Mouse (Mus musculus) MEL (cell line): ENCODE measurements around the gene Scd3. TPM values are rescaled to one million over a fixed set of nuclear protein-coding genes. Genes with fewer than 3 reads are reported as not detected.
A peak's percentile ranks its signal among the peaks of the same experiment; 100 is the strongest.

Experiments used
- DNase-seq: peaks from one replicate; pipeline ENCODE4 v3.0.0; 2011; ENCODE audit warnings: low read depth, low spot score
- H3K27ac ChIP-seq: 2 replicates; pipeline ENCODE4 v1.5.1; 2012; ENCODE audit warnings: low read depth, mild to moderate bottlenecking, control low read depth, low read length, moderate library complexity; ENCODE audit not compliant: control insufficient read depth
- H3K27me3 ChIP-seq, 2 experiments: fragments of 150-350 bp in 1 of 2; sonication (generic) in 1 of 2; 2 replicates each; pipeline ENCODE4 v1.6.1; 2012; ENCODE audit warnings: low read length in 2 of 2, mild to moderate bottlenecking in 2 of 2, improper control_type of control experiment in 1 of 2, moderate library complexity in 1 of 2; ENCODE audit not compliant: insufficient read depth in 2 of 2, control insufficient read depth in 1 of 2
- H3K36me3 ChIP-seq, 2 experiments: 2 replicates each; pipeline ENCODE4 v1.6.1; 2012 to 2014; ENCODE audit warnings: low read length in 2 of 2, improper control_type of control experiment in 1 of 2, inconsistent platforms in 1 of 2, mild to moderate bottlenecking in 1 of 2; ENCODE audit not compliant: insufficient read depth in 2 of 2, control insufficient read depth in 1 of 2
- H3K4me1 ChIP-seq, 2 experiments: fragments of 150-350 bp in 1 of 2; sonication (generic) in 1 of 2; 2 replicates each; pipeline ENCODE4 v1.6.1; 2012; ENCODE audit warnings: low read length in 2 of 2, improper control_type of control experiment in 1 of 2, mild to moderate bottlenecking in 1 of 2; ENCODE audit not compliant: insufficient read depth in 2 of 2, control insufficient read depth in 1 of 2
- H3K4me3 ChIP-seq, 2 experiments: fragments of 150-350 bp in 1 of 2; sonication (generic) in 1 of 2; 2 replicates each; pipeline ENCODE4 v1.5.1; 2012; ENCODE audit warnings: low read depth in 2 of 2, low read length in 2 of 2, mild to moderate bottlenecking in 2 of 2, moderate library complexity in 2 of 2, control low read depth in 1 of 2, improper control_type of control experiment in 1 of 2; ENCODE audit not compliant: control insufficient read depth in 1 of 2, insufficient read depth in 1 of 2
- H3K79me2 ChIP-seq: 2 replicates; pipeline ENCODE4 v1.6.1; 2012; ENCODE audit warnings: mild to moderate bottlenecking, low read length, moderate library complexity; ENCODE audit not compliant: control insufficient read depth, poor library complexity, insufficient read depth
- H3K9ac ChIP-seq: 2 replicates; pipeline ENCODE4 v1.6.1; 2012; ENCODE audit warnings: low read depth, mild to moderate bottlenecking, control low read depth, low read length, moderate library complexity; ENCODE audit not compliant: control insufficient read depth, poor library complexity, severe bottlenecking
- H3K9me3 ChIP-seq: fragments of 150-350 bp; sonication (generic); replicated peaks from 2 replicates; pipeline ENCODE4 v1.6.1; 2012; ENCODE audit warnings: mild to moderate bottlenecking, low read length, improper control_type of control experiment, moderate library complexity; ENCODE audit not compliant: insufficient read depth
- BHLHE40 ChIP-seq: IDR thresholded peaks from 2 replicates; pipeline ENCODE4 v1.6.1; 2012; ENCODE audit warnings: low read depth, mild to moderate bottlenecking, inconsistent platforms, low read length, improper control_type of control experiment, borderline replicate concordance
- CHD1 ChIP-seq: IDR thresholded peaks from 2 replicates; pipeline ENCODE4 v1.6.1; 2012; ENCODE audit warnings: low read depth, mild to moderate bottlenecking, inconsistent platforms, low read length, improper control_type of control experiment
- CHD2 ChIP-seq: IDR thresholded peaks from 2 replicates; pipeline ENCODE4 v1.6.1; 2011; ENCODE audit warnings: low read length, improper control_type of control experiment
- CTCF ChIP-seq, 3 experiments: IDR thresholded peaks in 2 of 3; conservative IDR thresholded peaks in 1 of 3; 2 replicates each; pipeline ENCODE4 v1.5.1; 2011 to 2012; ENCODE audit warnings: low read length in 3 of 3, low read depth in 2 of 3, mild to moderate bottlenecking in 2 of 3, improper control_type of control experiment in 1 of 3, inconsistent platforms in 1 of 3, mixed read lengths in 1 of 3, moderate library complexity in 1 of 3; ENCODE audit not compliant: control insufficient read depth in 1 of 3, insufficient read depth in 1 of 3, poor library complexity in 1 of 3, severe bottlenecking in 1 of 3
- E2F4 ChIP-seq: IDR thresholded peaks from 2 replicates; pipeline ENCODE4 v1.6.1; 2011; ENCODE audit warnings: low read depth, low read length, improper control_type of control experiment, borderline replicate concordance
- ELF1 ChIP-seq: IDR thresholded peaks from 2 replicates; pipeline ENCODE4 v1.6.1; 2014; ENCODE audit warnings: low read depth, mild to moderate bottlenecking, inconsistent platforms, low read length, improper control_type of control experiment, moderate library complexity
- EP300 ChIP-seq, 2 experiments: IDR thresholded peaks; 2 replicates each; pipeline ENCODE4 v1.6.1; 2011; ENCODE audit warnings: improper control_type of control experiment in 2 of 2, low read length in 2 of 2, low read depth in 1 of 2, mild to moderate bottlenecking in 1 of 2
- GABPA ChIP-seq: IDR thresholded peaks from 2 replicates; pipeline ENCODE4 v1.6.1; 2012; ENCODE audit warnings: low read depth, mild to moderate bottlenecking, inconsistent platforms, low read length, improper control_type of control experiment, moderate library complexity
- GATA1 ChIP-seq: IDR thresholded peaks from 2 replicates; pipeline ENCODE4 v1.6.1; 2011; ENCODE audit warnings: low read depth, low read length, improper control_type of control experiment
- HCFC1 ChIP-seq: IDR thresholded peaks from 2 replicates; pipeline ENCODE4 v1.6.1; 2012; ENCODE audit warnings: low read depth, mild to moderate bottlenecking, inconsistent platforms, low read length, improper control_type of control experiment, moderate library complexity
- KAT2A ChIP-seq: conservative IDR thresholded peaks from 2 replicates; pipeline ENCODE4 v1.6.1; 2012; ENCODE audit warnings: low read depth, low read length, improper control_type of control experiment, inconsistent platforms
- MAFK ChIP-seq: IDR thresholded peaks from 2 replicates; pipeline ENCODE4 v1.6.1; 2011; ENCODE audit warnings: low read depth, mild to moderate bottlenecking, low read length, improper control_type of control experiment, borderline replicate concordance
- MAX ChIP-seq: IDR thresholded peaks from 2 replicates; pipeline ENCODE4 v1.6.1; 2011; ENCODE audit warnings: low read length, improper control_type of control experiment
- MEF2A ChIP-seq: IDR thresholded peaks from 2 replicates; pipeline ENCODE4 v1.6.1; 2014; ENCODE audit warnings: low read depth, mild to moderate bottlenecking, inconsistent platforms, low read length, improper control_type of control experiment; ENCODE audit not compliant: poor library complexity, insufficient replicate concordance, severe bottlenecking; ENCODE audit errors: extremely low read depth
- MXI1 ChIP-seq: IDR thresholded peaks from 2 replicates; pipeline ENCODE4 v1.6.1; 2011; ENCODE audit warnings: mild to moderate bottlenecking, low read depth, low read length, improper control_type of control experiment
- MYC ChIP-seq: IDR thresholded peaks from 2 replicates; pipeline ENCODE4 v1.6.1; 2011; ENCODE audit warnings: low read depth, mild to moderate bottlenecking, low read length, improper control_type of control experiment, moderate library complexity
- NELFE ChIP-seq: IDR thresholded peaks from 2 replicates; pipeline ENCODE4 v1.6.1; 2011; ENCODE audit warnings: low read depth, low read length, improper control_type of control experiment
- POLR2A ChIP-seq, 2 experiments: IDR thresholded peaks; 2 replicates each; pipeline ENCODE4 v1.6.1; 2011 to 2012; ENCODE audit warnings: low read length in 2 of 2, mild to moderate bottlenecking in 2 of 2, control low read depth in 1 of 2, improper control_type of control experiment in 1 of 2, low read depth in 1 of 2, moderate library complexity in 1 of 2; ENCODE audit not compliant: control insufficient read depth in 1 of 2, insufficient read depth in 1 of 2, poor library complexity in 1 of 2
- POLR2AphosphoS2 ChIP-seq: IDR thresholded peaks from 2 replicates; pipeline ENCODE4 v1.6.1; 2011; ENCODE audit warnings: low read length, improper control_type of control experiment
- RAD21 ChIP-seq: IDR thresholded peaks from 2 replicates; pipeline ENCODE4 v1.6.1; 2011; ENCODE audit warnings: mild to moderate bottlenecking, low read depth, low read length, improper control_type of control experiment
- SIN3A ChIP-seq: IDR thresholded peaks from 2 replicates; pipeline ENCODE4 v1.6.1; 2012; ENCODE audit warnings: low read length, improper control_type of control experiment, inconsistent platforms
- SMC3 ChIP-seq: IDR thresholded peaks from 2 replicates; pipeline ENCODE4 v1.6.1; 2011; ENCODE audit warnings: low read depth, low read length, improper control_type of control experiment
- TAL1 ChIP-seq: IDR thresholded peaks from 2 replicates; pipeline ENCODE4 v1.6.1; 2012; ENCODE audit warnings: mild to moderate bottlenecking, inconsistent platforms, low read length, moderate library complexity, mixed read lengths
- TBP ChIP-seq: IDR thresholded peaks from 2 replicates; pipeline ENCODE4 v1.8.0; 2011; ENCODE audit warnings: low read depth, low read length, improper control_type of control experiment
- TCF12 ChIP-seq: IDR thresholded peaks from 2 replicates; pipeline ENCODE4 v1.6.1; 2014; ENCODE audit warnings: low read depth, mild to moderate bottlenecking, inconsistent platforms, low read length, improper control_type of control experiment, moderate library complexity
- UBTF ChIP-seq: IDR thresholded peaks from 2 replicates; pipeline ENCODE4 v1.6.1; 2012; ENCODE audit warnings: low read depth, mild to moderate bottlenecking, inconsistent platforms, low read length, improper control_type of control experiment, moderate library complexity, borderline replicate concordance; ENCODE audit not compliant: insufficient read depth
- USF1 ChIP-seq: IDR thresholded peaks from 2 replicates; pipeline ENCODE4 v1.6.1; 2014; ENCODE audit warnings: low read depth, mild to moderate bottlenecking, inconsistent platforms, low read length, improper control_type of control experiment, moderate library complexity
- ZC3H11A ChIP-seq: IDR thresholded peaks from 2 replicates; pipeline ENCODE4 v1.6.1; 2012; ENCODE audit warnings: low read depth, mild to moderate bottlenecking, inconsistent platforms, low read length, improper control_type of control experiment
- ZKSCAN1 ChIP-seq: IDR thresholded peaks from 2 replicates; pipeline ENCODE4 v1.6.1; 2012; ENCODE audit warnings: low read depth, mild to moderate bottlenecking, inconsistent platforms, low read length, improper control_type of control experiment, moderate library complexity
- ZMIZ1 ChIP-seq: IDR thresholded peaks from 2 replicates; pipeline ENCODE4 v1.6.1; 2012; ENCODE audit warnings: low read depth, mild to moderate bottlenecking, inconsistent platforms, low read length, improper control_type of control experiment, moderate library complexity
- polyA plus RNA-seq, 2 experiments: library from polyadenylated mRNA; stranded (reverse) in 1 of 2; unstranded in 1 of 2; fragments of >175 nt in 1 of 2; fragments of >200 nt in 1 of 2; gene quantifications; 2 replicates each; pipeline versions ENCODE4 v1.2.1 to v1.2.4; 2012; ENCODE audit warnings: low replicate concordance in 2 of 2, low read depth in 1 of 2; ENCODE audit not compliant: insufficient read length in 2 of 2, insufficient read depth in 1 of 2, missing spikeins in 1 of 2
- total RNA-seq: library from RNA; depleted of rRNA; stranded (reverse); fragments of 300-350 nt; gene quantifications from 2 replicates; pipeline ENCODE4 v1.2.3, GENCODE M21; 2012

The Scd3 gene
- total and polyA plus RNA-seq, 3 experiments: 0.65 to 745 (median 0.96) TPM

GRCm38 (mm10) chr19:44245761-44246171, 42.7 kb downstream of the Scd3 start:
- peak overlapping the region; percentile 38 to 53 for H3K4me3 ChIP-seq
- no peaks in the 10 kb centered on the region; the same call in 1 of the 2 replicates for H3K79me2 ChIP-seq
- TF ChIP-seq RAD21 (peak; percentile 92), SIN3A (peak; percentile 57), TBP (0 out of 2 replicates have a peak, but pooled peaks have one; percentile 44), GATA1 (0 out of 2 replicates have a peak, but pooled peaks have one; percentile 11), POLR2AphosphoS2 (no peak), USF1 (no peak), ELF1 (no peak), BHLHE40 (no peak), SMC3 (peak; percentile 100), NELFE (no peak), HCFC1 (no peak), CTCF (IDR thresholded peaks at IDR 0.05 in 2 of 3, conservative IDR thresholded peaks at IDR 0.05 in 1 of 3; ENCODE audit: control insufficient read depth in 1 of 3, insufficient read depth in 1 of 3, low read depth in 2 of 3, low read length in 3 of 3, poor library complexity in 1 of 3, severe bottlenecking in 1 of 3) (peak; percentile 33 to 98 (median 73)), MYC (peak; percentile 38; the same call in 1 of the 2 replicates), ZMIZ1 (no peak), ZC3H11A (peak; percentile 98), CHD2 (no peak)
- TF ChIP-seq, all 39 proteins: peak for 8
- Histone ChIP-seq H3K36me3 (peaks cover 0 to 9% of the 10 kb centered on the region in 2 experiments; a peak in 2 of 4 replicates), H3K27ac (no peak overlapping the region), H3K9me3 (no peaks in the 10 kb centered on the region), H3K9ac (peak overlapping the region; percentile 34), H3K4me1 (peaks cover 3 to 14% of the 10 kb centered on the region in 2 experiments), H3K27me3 (no peaks in the 10 kb centered on the region)
- peak; percentile 94 for DNase-seq

GRCm38 (mm10) chr19:44246341-44246911, 43.4 kb downstream of the Scd3 start:
- H3K27ac ChIP-seq: 0 out of 2 replicates have a peak overlapping the region, but pooled peaks have one; percentile 18
- peak overlapping the region; percentile 34 to 53 for H3K4me3 ChIP-seq
- no peaks in the 10 kb centered on the region; the same call in 1 of the 2 replicates for H3K79me2 ChIP-seq
- H3K36me3 ChIP-seq: peaks cover 0 to 9% of the 10 kb centered on the region in 2 experiments; a peak in 2 of 4 replicates
- H3K27me3 ChIP-seq: no peaks in the 10 kb centered on the region
- no peaks in the 10 kb centered on the region for H3K9me3 ChIP-seq
- peak overlapping the region; percentile 40 for H3K9ac ChIP-seq
- peak; percentile 69 for DNase-seq
- H3K4me1 ChIP-seq: peaks cover 3 to 14% of the 10 kb centered on the region in 2 experiments
- no peak for TF ChIP-seq TBP
- TF ChIP-seq RAD21: no peak; the same call in 1 of the 2 replicates
- peak; percentile 87 for TF ChIP-seq MXI1
- TF ChIP-seq CHD1: peak; percentile 79; the same call in 1 of the 2 replicates
- no peak for TF ChIP-seq ZC3H11A
- TF ChIP-seq MEF2A: no peak
- TF ChIP-seq TAL1: no peak
- TF ChIP-seq POLR2A (IDR thresholded peaks at IDR 0.05; ENCODE audit: control insufficient read depth in 1 of 2, insufficient read depth in 1 of 2, low read depth in 1 of 2, low read length in 2 of 2, poor library complexity in 1 of 2): no peak
- TF ChIP-seq MAFK: no peak
- TF ChIP-seq MAX: peak; percentile 51; the same call in 1 of the 2 replicates
- TF ChIP-seq GABPA: no peak
- peak; percentile 61 to 64 for TF ChIP-seq EP300 (IDR thresholded peaks at IDR 0.05; ENCODE audit: low read depth in 1 of 2, low read length in 2 of 2)
- no peak for TF ChIP-seq ZKSCAN1
- TF ChIP-seq POLR2AphosphoS2: no peak
- TF ChIP-seq UBTF: no peak
- TF ChIP-seq E2F4: no peak
- no peak; a peak in 1 of 6 replicates for TF ChIP-seq CTCF (IDR thresholded peaks at IDR 0.05 in 2 of 3, conservative IDR thresholded peaks at IDR 0.05 in 1 of 3; ENCODE audit: control insufficient read depth in 1 of 3, insufficient read depth in 1 of 3, low read depth in 2 of 3, low read length in 3 of 3, poor library complexity in 1 of 3, severe bottlenecking in 1 of 3)
- TF ChIP-seq ZMIZ1: no peak
- TF ChIP-seq ELF1: no peak
- TF ChIP-seq KAT2A: peak; percentile 20; the same call in 1 of the 2 replicates
- TF ChIP-seq TCF12: peak; percentile 45; the same call in 1 of the 2 replicates
